Mouse (Mus musculus): ENCODE results near the gene Gabrb2. TPM values are rescaled to one million over a fixed set of nuclear protein-coding genes. Genes with fewer than 3 reads are reported as not detected.

Gene Gabrb2
- polyA plus RNA-seq, 1 experiment from 2014 or later = 2.3 TPM

- Histone ChIP-seq H3K9ac (no peak overlapping the region), H3K36me3 (no peaks in the 10 kb centered on the region), H3K4me2 (no peak overlapping the region), H3K27me3 (no peaks in the 10 kb centered on the region), H3K4me1 (no peaks in the 10 kb centered on the region), H3K27ac (no peak overlapping the region), H3K9me3 (no peaks in the 10 kb centered on the region), H3K4me3 (no peak overlapping the region)
- no peak for ATAC-seq (ENCODE audit: insufficient number of reproducible peaks, insufficient read depth, low FRiP score, low TSS enrichment, low read depth)
- WGBS = 78% methylated on average over 4 of the region's 4 CpGs
These were observed 201.6 kb downstream of the Gabrb2 start for GRCm38 (mm10) chr11:42621109-42621508.

DNA sequence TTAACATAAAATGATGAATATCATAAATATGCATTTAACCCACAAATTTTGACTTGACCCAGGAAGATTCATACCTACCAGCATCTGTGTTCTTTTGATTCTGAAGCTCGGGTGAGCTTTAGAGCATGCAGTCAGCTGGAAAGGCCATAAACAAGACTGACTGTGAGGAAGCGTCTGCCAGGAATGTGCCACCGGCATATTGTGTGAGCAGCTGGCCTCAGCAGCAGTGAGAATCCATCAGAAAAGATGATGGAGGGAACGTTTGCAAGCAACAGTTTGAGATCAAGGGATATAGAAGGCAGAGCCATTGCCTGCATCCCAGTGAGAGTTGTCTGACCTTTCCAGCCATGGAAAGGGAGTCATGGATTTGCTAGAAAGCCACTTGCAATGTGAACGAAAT lies 230.6 kb downstream of the Gabrb2 start:
- no peak for ATAC-seq (ENCODE audit: insufficient number of reproducible peaks, insufficient read depth, low FRiP score, low TSS enrichment, low read depth)
- Histone ChIP-seq H3K9ac (no peak overlapping the region), H3K27ac (no peak overlapping the region), H3K27me3 (no peaks in the 10 kb centered on the region), H3K4me1 (no peaks in the 10 kb centered on the region), H3K4me3 (no peak overlapping the region), H3K9me3 (no peaks in the 10 kb centered on the region), H3K36me3 (no peaks in the 10 kb centered on the region), H3K4me2 (no peak overlapping the region)
- 63% methylated on average over 5 of the region's 5 CpGs for WGBS

DNA sequence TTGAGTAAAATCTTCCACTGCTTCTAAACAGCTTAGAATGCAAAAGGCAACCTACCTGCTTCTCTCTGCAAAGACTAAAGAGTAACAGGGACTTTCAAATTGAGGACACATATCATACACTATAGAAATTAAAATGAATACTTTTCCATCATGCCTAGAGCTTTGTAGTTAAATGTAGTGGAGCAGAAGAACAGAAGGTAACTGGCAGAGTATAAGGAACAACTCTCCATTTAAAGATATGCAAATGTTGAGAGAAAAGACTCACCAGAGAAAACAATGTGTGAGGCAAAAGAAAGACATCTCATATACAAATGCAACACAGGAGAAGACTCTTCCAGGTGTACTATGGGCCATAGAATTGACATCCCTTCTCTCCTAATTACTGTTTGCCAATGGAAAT lies 232.0 kb downstream of the Gabrb2 start:
- no peak overlapping the region for H3K4me2 ChIP-seq
- no peak overlapping the region for H3K4me3 ChIP-seq
- H3K4me1 ChIP-seq = no peaks in the 10 kb centered on the region
- ATAC-seq (ENCODE audit: insufficient number of reproducible peaks, insufficient read depth, low FRiP score, low TSS enrichment, low read depth) = no peak
- no peaks in the 10 kb centered on the region for H3K9me3 ChIP-seq
- H3K9ac ChIP-seq = no peak overlapping the region
- H3K36me3 ChIP-seq = no peaks in the 10 kb centered on the region
- H3K27me3 ChIP-seq = no peaks in the 10 kb centered on the region
- H3K27ac ChIP-seq = no peak overlapping the region

DNA sequence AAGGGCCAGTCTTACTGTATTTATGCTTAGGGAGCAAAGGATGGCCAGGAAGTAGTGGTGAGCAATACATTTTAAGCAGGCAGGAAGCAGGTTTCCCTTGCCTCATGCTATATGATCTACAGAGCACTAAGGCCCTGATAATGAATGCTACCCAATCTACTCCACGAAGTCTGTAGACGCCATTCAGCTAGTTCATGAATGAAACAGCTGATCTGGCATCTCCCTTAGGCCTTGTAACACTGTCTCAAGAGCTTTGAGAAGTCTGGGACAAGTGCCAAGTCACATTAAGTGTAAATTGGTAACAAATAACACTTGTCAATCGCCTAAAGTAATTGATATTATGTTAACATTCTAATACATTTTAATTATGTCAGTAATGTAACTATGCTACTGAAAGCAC lies 234.6 kb downstream of the Gabrb2 start:
- WGBS = 53% methylated on average over 3 of the region's 3 CpGs
- no peak for ATAC-seq (ENCODE audit: insufficient number of reproducible peaks, insufficient read depth, low FRiP score, low TSS enrichment, low read depth)
- Histone ChIP-seq H3K9me3 (no peaks in the 10 kb centered on the region), H3K27ac (no peak overlapping the region), H3K4me2 (no peak overlapping the region), H3K4me3 (no peak overlapping the region), H3K9ac (no peak overlapping the region), H3K27me3 (no peaks in the 10 kb centered on the region), H3K36me3 (no peaks in the 10 kb centered on the region), H3K4me1 (no peaks in the 10 kb centered on the region)

- H3K4me3 ChIP-seq = no peak overlapping the region
- no peaks in the 10 kb centered on the region for H3K4me1 ChIP-seq
- no peak for ATAC-seq (ENCODE audit: insufficient number of reproducible peaks, insufficient read depth, low FRiP score, low TSS enrichment, low read depth)
- no peak overlapping the region for H3K27ac ChIP-seq
- H3K27me3 ChIP-seq = no peaks in the 10 kb centered on the region
- no peaks in the 10 kb centered on the region for H3K36me3 ChIP-seq
- 81% methylated on average over 4 of the region's 4 CpGs for WGBS
- H3K9me3 ChIP-seq = no peaks in the 10 kb centered on the region
- no peak overlapping the region for H3K9ac ChIP-seq
- no peak overlapping the region for H3K4me2 ChIP-seq
These were observed 249.1 kb downstream of the Gabrb2 start for GRCm38 (mm10) chr11:42668657-42669056.

Other genes starting within 250 kb of the Gabrb2 start
- gene Gabra1, start 236.8 kb upstream of the Gabrb2 start, polyA plus RNA-seq (2015; fragmentation: Nextera tagmentation; extraction: Ambion mirVana) = 3.5 and 5.8 TPM in 2 replicates
- gene Gabra6, start 98.7 kb upstream of the Gabrb2 start, polyA plus RNA-seq (2015; fragmentation: Nextera tagmentation; extraction: Ambion mirVana) = 0.11 TPM in 1 of 2 replicates, not detected in the other

Data from embryonic facial prominence, embryonic 13.5 days (tissue).